Mouse (Mus musculus) cerebral cortex, adult 2 months (tissue): ENCODE results near the gene Anks4b.

Experiments used
- WGBS: fragments of 180-500 bp; shearing (Covaris S2); methylation state at CpG from one replicate; pipeline ENCODE4 v1.1.7; 2018; 5-methylcytosine and 5-hydroxymethylcytosine counted together

Gene Anks4b

GRCm38 (mm10) chr7:120189369-120190149 lies 15.9 kb downstream of the Anks4b start:
- WGBS: 54% methylated on average over 8 of the region's 8 CpGs

- WGBS: 54% methylated on average over 8 of the region's 8 CpGs
Observed at GRCm38 (mm10) chr7:120190150-120190665, 16.6 kb downstream of the Anks4b start.

GRCm38 (mm10) chr7:120192207-120192606 lies 18.5 kb downstream of the Anks4b start:
- WGBS: 40% methylated on average over 3 of the region's 3 CpGs

GRCm38 (mm10) chr7:120192816-120193215 lies 19.2 kb downstream of the Anks4b start:
- 80% methylated on average over 6 of the region's 6 CpGs for WGBS

DNA sequence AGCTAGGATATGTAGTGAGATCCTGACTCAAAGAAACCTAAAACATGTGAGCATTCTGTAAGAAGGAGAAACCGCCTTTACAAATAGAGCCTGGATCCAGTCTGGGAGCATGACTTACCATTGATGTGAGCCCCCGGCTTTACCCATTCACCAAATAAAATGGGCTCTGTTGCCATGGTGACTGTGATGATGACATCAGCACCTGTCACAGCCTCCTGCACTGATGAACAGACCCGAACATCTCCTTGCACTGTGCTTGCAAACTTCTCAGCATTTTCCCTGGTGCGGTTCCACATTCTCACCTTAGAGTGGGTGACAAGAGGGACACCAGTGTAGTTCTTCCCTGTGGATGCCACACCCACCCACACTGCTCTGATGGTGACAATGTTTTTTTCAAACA lies 21.5 kb downstream of the Anks4b start:
- 59% methylated on average over 4 of the region's 4 CpGs for WGBS

GRCm38 (mm10) chr7:120201231-120201744 lies 27.6 kb downstream of the Anks4b start:
- WGBS: 2% methylated on average over 14 of the region's 14 CpGs

DNA sequence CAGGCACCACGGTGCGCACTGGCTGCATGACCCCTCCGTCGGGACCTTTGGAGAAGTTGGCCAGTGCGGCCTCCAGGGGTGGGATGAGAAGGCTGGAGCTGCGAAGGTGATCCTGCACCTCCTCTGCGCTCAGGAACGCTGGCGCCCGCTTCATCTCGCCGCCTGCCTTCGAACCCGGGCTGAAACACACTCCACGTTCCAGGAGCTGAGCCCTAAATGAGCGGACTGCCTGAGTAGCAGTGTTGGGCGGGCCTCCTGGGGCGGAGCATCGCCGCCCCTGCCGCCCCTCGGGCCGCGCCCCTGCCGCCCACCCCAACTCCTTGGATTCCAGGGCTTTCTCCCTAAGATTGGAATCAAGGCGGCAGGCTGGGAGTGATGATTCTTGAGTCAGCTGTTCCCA lies 28.1 kb downstream of the Anks4b start, which contains the start of gene Crym:
TSS of gene Crym (minus strand) at position 341 of the 400 bp plus-strand sequence.
- 4% methylated on average over 26 of the region's 26 CpGs for WGBS

GRCm38 (mm10) chr7:120203789-120204188 lies 30.1 kb downstream of the Anks4b start, which contains the start of gene Abca14:
TSS of gene Abca14 (plus strand) at chr7:120203961.
- 2% methylated on average over 26 of the region's 26 CpGs for WGBS

GRCm38 (mm10) chr7:120205989-120206388 lies 32.3 kb downstream of the Anks4b start:
- 32% methylated on average over 9 of the region's 9 CpGs for WGBS
